Mouse (Mus musculus) cerebellum, adult 9-11 months (tissue): ENCODE data around the gene Cnga3.
A peak's percentile ranks its signal among the peaks of the same experiment; 100 is the strongest.

Experiments
- DNase-seq: peaks from one replicate; pipeline ENCODE4 v3.0.0; 2022

Gene Cnga3

DNA sequence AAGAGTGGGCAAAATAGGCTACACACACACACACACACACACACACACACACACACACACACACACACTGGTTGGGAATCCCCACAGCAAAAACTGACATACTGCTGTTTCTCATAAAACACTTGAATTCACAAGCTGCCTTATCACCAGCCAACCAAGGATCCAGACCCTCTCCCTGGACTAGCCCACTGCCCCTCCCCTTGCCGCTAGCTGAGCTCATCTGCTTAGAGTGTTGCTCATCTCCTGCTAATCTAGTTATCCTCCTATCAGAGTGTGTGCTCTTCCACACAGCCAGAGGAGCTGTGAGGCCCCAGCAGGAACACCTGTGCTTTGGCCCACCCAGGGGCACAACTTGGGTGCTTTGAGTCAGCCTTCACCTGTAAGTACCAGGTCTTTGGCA, at the start of gene Cnga3:
TSS of gene Cnga3 (plus strand) at position 291 of the 400 bp plus-strand sequence.
- no peak for DNase-seq

DNA sequence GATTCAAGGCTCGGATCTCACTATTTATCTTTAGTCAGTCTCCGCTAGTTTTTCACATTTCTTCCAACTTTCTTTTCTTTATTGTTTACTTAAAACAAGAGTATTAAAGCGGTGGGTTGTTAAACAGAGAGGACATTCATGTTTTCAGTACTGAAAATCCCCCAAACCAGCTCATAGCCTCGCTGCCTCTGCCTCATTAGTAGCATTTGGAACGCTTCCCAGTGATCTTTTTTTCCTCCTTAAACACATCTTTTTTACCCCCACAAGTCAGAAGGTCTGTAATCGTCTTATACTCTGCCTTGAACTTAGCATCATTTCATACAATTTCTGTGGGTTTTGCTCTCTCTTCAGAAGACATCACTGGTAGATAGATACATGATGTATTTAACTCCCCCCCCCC, 48.2 kb upstream of the Cnga3 start:
- DNase-seq = no peak

DNA sequence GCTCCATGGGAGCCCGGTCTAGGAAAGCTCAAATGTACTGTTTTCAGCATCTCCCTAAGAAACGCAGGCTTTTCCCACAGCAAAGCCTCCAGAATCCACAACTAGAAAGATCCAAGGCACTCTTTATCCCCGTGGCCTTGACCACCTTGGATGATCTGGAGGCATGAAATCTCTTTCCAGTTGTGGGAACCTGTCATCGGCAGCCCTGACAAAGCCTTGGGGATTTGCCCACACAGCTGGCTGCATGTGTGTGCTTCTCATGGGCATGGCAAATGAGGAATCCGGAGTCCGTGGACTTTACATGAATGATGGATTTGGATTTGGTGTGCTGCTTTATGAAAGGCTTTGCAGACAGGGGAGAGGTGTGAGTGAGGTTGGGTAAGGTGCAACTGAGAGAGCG, 46.3 kb upstream of the Cnga3 start:
- DNase-seq = no peak

DNA sequence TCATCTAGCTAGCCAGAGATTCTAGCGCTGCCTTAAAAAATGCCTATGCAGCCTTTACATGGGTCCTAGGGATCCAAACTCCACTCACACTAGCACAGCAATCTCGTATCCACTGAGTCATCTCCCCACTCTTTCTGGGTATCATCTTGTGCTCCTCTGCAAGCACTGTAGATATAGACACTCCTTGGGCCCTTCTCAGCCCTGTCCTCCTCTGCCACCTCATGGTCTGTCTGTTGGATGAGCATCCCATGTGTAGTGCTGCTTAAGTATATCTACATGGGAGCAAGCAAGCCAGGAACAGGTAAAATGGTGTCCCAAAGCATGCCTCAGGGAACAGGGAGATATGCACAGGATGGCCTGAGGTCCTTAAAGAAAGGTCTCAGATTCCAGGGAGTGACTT, 36.4 kb upstream of the Cnga3 start:
- DNase-seq = no peak

DNA sequence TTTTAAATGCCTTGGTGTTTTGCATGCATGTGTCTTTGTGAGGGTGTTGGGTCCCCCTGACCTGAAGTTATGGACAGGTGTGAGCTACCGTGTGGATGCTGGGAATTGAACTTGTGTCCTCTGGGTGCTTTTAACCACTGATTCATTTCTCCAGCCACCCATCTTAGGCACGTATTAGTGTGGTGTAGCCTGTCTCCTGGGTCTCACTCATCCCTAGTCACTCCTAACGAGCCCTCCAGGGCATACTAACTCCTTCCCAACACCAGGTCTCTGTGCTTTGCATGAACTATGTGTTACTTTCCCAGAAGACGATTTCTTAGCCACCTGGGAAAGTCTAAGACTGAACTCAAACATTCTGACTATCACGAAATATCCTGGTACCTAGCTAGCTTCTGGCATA, 34.4 kb upstream of the Cnga3 start:
- no peak for DNase-seq

DNA sequence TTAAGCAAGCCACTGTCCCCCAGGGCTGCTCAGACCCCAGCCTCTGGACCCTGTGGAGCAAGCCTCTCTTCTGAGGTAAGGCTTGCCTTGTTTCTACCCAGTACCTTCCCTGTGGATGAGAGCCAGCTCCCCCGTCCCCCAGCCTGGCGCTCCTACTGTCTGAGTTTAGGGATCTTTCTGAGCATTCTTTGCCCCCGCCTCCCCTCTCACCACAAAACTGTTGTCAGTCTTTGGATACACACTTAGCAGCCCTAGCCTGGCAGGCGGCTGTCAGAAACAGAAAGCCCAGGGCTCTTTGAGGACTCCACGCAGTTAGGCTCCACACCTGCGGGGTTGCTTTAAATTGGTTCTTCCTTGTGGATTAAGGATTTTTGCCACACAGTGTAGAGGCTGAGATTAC, 27.2 kb upstream of the Cnga3 start:
- no peak for DNase-seq

DNA sequence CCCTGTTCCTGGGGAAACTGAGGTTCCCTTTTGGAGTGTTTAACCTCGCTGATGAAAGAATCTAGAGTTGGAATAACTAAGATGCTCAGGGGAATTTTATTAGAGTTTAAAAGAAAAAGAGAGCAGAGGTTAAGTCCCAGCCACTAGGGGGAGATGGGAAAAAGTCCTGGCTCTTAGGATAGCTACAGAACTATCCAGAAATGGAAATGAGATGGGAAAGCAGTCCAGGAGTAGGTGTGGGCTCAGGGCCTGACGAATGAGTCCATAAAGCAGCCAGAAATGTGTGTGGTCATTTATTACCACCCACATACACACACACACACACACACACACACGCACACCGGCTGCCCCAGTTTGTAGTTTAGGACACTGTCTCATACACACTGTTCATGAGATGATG, 19.6 kb upstream of the Cnga3 start:
- DNase-seq = no peak

DNA sequence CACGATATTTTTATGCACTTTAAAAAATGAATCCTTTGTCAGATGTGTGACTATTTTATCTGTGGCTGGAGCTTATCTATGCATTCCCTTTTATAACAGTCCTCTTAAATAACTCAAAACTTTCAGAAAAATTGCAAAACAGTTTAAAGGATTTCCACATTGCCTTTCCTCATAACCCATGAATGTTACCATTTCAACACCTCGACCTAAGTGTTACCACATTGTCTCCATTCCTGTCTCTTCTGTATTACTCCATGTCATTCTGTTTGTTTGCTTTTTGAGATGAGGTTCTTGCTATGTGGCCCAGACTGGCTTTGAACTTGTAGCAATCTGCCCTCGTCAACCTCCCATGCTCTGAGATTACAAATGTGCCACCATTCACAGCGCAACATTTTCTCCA, 12.8 kb upstream of the Cnga3 start:
- DNase-seq = no peak

DNA sequence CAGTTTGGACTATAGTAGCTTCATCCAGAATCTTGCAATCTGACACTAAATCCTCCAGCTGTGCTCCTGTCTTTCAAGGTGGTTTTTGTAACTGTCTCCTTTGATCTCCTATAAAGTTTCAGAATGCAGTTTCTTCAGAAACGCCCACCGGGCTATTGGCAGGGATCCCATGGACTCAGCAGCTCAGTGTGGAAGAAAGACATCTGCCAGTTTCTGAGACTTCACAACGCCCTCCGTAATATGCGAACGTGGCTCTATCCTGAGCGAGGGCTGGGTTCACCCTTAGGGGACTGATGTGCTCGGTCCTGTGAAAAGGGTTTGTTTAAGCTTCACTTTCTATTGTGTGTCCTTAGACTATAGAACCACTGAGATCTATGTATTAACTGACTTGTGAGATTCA, 6.5 kb upstream of the Cnga3 start:
- no peak for DNase-seq

DNA sequence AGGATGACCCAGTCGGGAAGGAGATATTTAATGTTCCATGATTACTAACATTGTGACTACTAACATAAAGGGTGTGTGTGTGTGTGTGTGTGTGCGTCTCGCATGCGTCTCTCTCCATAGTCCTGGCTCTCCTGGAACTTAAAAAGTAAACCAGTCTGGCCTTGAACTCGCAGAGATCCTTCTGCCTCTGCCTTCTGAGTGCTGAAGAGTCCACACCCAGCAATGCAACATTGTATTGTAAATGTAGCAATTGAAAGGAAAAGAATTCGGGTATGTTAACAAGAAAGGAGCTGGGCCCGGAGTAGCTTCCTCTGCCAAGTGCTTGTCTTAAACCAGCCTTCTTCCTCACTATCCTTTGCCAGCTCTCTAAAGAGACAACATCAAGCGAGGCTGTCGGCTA, 1.9 kb upstream of the Cnga3 start:
- no peak for DNase-seq

DNA sequence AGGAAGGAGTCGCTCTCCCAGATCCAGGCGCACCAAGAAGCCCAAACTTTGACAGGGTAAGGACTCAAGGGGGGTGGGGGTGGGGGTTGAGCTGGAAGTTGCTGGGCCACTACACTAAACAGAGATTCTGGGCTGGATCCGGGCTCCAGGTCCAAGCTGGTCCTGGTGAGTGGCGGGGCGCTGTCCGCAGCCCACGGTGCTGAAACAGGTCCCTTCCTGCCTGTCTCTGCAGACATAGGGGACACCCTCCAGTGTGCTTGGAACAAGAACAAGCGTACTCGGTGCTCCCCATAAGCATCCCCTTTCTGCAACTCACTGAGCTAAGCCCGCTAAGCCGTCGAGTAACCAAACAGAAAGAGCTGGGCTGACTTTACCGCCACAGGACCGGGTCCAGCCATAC, 4.2 kb downstream of the Cnga3 start:
- no peak for DNase-seq

DNA sequence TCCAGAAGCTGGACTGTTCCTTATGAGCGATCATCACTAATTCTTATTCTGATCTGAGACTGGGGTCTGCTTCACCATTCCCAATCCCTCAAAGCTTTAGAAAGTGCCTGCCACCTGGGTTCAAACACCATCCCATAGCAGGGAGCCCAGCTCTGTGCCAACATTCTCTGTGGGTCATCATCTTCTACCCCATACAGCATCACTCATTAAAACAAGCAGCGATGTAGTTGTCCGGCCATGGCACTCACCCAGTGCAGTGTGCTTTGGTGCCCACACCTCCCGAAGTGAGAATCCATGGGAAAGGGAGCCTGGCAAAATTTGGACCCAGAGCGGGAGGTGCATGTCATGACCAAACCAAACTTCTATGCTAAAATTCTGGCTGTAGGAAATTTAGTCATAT, 5.4 kb downstream of the Cnga3 start:
- DNase-seq = no peak

DNA sequence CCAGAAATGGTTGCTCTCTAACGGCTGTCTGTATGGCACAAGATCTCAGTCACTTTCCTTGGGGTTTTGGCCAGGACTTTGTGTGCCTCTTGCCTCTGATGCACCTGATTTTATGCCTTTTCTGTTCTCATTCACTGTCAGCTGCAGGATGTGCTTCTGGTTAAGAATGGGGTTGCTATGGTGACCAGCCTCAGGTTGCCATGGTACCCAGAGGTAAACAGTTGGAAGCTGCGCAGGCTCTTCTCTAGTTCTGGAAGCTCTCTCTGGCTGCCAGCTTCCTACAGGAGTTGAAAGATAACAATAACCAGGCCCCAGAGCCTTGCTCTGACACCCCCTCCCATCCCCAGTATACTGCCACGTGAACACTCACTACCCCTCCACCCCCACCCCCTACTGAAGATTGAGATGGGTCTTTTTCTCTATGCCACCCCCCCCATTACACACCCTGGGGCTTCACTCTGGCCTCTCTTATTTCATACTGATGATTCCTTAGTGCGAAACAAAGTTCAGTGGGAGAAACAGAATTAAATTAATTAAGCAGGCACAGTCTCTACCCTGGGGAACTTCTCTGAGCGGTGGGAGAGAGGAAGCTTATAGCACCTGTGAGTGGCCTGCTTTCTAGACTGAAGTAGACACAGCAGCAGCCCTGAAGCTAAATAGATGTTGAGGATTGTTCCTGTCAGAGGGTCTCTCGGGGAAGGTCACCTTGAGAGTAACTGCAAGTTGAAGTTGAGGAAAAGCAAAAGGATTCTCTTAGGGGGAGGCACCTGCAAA, 6.1 kb downstream of the Cnga3 start:
- peak; percentile 11 for DNase-seq

DNA sequence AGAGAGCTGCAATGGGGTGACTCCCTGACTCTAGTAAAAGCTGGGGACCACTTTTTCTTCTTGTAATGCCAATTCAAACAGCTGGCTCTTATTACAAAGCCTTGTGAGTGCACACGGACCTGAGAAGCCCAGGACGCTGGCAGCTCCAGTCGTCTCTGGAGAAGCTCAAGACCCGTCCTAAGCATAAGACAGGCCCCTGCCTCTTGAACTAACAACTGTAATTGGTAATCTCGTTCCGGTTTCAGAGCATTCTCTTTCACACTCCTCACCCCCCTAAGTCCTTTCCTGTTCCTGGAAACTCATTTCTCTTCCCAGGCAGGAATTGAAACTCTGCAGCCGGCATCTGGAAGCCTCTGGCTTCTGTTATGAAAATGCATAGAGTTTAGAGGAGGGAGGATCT, 7.8 kb downstream of the Cnga3 start:
- no peak for DNase-seq

DNA sequence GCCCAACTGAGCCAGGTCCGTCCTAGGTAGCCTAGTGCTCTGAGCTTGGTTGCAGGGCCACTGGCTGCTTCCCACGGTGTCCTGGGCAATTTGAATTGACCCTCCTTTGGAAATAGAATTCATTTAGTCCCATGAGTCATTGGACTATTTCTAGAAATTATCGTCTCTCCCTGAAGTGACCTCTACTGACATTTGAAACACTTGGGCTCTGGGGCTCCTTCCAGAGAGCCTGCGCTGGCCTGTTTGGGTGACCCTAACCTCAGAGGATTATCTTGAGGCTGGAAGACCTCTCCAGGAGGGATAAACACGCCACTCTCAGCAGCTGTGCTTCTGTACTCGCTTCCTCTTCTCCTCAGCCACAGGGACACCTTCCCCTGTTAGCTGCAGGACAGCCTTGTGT, 16.2 kb downstream of the Cnga3 start:
- DNase-seq = no peak

DNA sequence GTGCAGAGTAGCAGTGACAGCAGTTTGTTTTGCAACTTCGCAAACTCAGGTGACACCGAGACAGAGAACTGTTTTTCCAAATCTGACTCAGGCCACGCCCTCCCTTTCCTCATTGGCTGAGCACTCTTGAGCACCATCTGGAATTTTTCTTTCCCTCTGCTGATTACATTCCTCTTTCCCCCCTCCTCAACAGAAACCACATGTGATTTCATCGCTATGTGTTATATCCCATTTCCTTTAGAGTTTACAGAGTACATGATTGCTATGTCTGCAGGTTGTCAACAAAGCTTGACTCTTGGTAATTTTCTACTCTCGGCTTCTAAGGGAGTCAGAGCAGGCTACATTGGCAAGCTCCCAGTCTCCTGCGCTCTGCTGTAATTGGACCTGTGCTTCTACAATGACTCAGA, 17.1 kb downstream of the Cnga3 start:
- no peak for DNase-seq

DNA sequence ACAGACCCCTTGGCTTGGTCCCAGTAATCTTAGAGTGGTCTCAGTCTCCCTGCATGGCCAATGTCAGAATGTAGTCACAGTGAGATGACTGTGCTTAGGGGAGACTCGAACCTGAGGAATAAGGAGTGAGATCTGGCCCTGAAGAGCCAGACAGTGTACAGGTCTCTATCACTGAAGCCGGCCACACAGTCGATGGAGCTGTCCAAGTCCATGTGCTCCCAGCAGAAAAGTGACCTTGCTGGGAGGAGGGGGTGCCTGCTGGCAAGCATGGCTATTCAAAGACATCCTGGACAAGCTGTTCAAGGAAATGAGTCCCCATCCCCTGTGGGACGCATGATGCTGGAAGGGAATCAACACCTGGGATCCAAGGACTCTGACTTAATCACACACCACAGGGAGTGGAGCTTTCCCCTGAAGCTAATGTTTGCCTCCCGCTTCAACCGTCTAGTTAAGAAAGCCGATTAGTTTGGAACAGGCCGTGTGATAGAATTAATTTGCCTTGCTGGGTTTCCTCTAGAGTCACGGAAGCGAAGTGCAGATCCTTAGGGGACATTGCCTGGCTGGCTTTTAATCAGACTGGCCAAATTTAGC, 24.9 kb downstream of the Cnga3 start:
- no peak for DNase-seq

DNA sequence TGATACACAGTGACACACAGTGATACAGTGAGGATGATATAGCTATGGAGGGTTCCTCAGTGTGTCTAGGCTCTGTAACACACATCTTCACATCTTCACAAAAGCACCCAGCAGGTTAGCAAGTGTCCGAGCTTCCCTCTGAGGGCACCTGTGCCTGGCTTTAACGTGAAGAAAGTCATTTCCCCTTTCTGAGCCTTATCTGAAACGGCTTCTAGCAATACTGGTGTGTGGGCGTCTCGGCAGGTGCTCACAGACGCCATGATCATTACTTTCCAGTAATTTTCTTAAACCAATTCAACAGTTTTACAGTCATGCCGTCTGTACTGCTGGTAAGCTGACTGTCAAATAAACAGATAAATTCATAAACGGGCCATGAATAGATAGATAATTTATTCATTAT, 28.0 kb downstream of the Cnga3 start:
- no peak for DNase-seq

DNA sequence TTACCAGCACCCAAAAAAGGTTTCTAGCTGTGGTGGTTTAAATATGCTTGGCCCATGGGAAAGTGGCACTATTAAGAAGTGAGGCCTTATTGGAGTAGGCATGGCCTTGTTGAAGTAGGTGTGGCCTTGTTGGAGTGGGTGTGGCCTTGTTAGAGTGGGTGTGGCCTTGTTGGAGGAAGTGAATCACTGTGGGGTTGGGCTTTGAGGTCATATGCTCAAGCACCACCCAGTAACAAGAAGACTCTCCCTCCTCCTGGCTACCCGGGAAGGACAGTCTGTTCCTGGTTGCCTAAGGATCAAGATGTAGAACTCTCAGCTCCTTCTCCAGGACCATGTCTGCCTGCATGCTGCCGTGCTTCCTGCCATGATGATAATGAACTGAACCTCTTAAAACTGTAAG, 32.2 kb downstream of the Cnga3 start:
- DNase-seq = no peak

DNA sequence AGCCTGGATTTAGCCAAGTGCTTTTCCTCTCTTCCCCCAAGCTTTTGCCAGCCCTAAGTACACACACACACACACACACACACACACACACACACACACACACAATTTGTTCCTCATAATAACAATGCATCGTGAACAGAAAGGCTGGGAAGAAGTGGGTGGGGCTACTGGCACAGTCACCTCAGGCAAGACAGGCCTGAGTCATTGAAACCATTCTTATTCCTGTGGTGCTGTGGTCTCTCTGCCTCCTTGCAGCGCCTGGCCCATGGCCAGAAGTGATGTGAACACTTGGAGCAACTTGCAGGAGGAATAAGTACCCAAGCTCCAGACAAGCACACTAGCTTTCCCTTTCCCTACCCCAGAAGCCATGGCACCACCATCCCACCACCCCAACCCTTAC, 34.2 kb downstream of the Cnga3 start:
- no peak for DNase-seq

DNA sequence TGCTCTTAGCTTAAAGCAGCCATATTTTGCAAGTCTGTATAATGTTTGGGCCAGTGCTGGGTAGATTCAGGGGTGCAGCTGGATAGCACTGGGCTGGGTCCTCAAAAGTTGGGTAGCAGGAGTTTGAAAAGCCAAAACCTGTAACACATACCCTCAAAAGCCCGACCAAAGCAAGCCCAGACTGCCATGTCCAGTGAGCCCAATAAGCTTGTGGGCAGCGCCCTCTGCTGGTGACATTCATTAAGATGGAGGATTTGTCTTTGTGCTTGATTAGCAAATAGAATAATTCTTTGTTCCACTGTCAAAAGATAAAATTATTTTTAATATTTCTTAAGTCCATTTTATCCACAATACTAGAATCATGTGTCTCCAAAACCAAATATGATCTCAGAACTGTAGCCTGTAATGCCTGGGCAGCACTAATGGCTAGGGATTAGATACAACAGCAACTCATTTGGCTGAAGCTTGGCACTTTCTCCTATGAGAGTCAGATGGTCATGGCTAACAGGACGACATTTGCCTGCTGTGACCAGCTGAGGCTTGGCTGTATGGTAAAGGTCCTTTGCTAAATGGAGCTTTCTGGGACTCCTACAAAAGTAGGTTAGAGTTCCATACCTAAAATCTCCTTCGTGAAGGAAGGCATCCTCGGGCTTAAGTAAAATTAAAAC, 36.5 kb downstream of the Cnga3 start:
- DNase-seq = peak; percentile 67

DNA sequence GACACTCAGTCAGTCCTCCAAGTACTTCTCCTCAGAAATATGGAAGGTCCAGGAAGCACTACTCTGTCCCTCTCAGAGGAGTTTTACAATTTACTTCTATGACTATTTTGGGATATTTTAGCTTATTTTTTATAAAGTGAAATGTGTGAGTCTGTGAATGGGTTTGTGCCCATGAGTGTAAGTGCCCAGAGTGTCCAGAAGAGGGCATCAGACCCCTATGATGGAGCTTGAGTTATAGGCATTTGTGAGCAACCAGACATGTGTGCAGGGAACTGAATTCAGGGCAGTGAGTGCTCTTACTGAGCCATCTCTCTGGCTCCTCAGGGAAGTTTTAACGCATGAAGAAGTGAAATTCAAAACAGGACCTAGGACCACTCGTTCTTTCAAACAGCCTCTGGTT, 44.2 kb downstream of the Cnga3 start:
- no peak for DNase-seq

DNA sequence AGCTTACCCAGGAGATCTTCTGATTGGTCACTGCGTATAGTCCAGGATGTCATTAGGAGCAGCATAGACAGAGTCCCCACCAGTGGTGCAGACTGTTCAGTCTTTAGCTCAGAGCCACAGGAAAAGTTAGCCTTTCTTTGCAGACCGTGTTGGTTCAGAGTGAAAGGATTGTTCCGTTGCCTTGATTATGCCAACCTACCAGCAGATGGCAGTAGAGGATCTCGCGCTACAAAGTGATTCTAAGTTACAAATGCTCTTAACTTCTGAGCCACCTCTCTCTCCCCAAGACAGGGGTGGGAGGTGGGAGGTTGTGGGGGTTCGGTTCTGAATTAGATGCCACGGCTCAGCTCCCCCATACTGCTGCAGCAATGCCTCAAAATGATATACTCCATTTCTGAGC, 58.2 kb downstream of the Cnga3 start:
- DNase-seq = peak; percentile 53

DNA sequence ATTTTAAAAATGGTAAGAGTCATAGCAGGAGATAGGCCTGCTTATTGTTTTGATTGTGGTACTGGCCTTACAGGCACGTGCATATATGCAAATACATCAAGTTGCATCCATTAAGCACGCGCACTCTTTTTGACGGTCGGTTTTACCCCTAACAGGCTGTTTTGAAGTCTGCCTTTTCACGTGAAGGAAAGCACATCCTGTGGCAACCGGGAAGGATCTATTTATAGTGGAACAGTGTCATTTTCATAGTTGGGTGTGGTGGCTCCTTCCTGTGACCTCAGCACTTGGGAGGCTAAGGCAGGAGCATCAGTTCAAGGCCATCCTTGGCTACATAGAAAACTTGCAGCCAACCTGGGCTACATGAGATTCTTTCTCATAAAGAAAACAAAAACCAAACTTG, 72.3 kb downstream of the Cnga3 start:
- no peak for DNase-seq

DNA sequence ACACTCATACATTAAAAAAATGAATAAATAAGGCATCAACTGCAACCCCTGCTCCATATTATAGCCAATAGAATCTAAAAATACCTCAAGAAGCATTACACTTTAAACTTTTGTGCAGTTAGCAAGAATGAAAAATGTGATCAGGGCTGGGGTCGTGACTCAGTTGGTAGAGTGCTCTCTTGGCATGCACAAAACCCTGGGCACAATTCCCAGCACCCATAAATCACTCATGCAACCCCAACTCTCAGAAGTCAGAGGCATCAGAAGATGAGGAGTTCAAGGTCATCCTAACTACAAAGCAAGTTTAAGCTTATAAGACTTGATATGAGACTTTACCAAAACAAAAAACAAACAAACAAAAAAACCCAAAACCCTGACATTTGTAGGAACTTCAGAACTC, 73.5 kb downstream of the Cnga3 start:
- DNase-seq = no peak
